Mouse (Mus musculus) bone marrow macrophage, adult 2 months (primary cell): ENCODE data around the gene Sntb2.

Source experiments
- CTCF ChIP-seq: IDR thresholded peaks from 2 replicates; pipeline ENCODE4 v1.5.1; 2012; ENCODE audit warnings: low read depth, mild to moderate bottlenecking, low read length, moderate library complexity
- POLR2A ChIP-seq: IDR thresholded peaks from 2 replicates; pipeline ENCODE4 v1.6.1; 2012; ENCODE audit warnings: mild to moderate bottlenecking, low read depth, low read length, borderline replicate concordance

- TF ChIP-seq POLR2A (no peak), CTCF (no peak)
Observed at GRCm38 (mm10) chr8:106963365-106963764, 27.8 kb downstream of the Sntb2 start.
